Mouse (Mus musculus) thymus, postnatal 4 days (tissue): ENCODE measurements around the gene Rragb.

Experiments used
- DNase-seq: peaks from one replicate; pipeline ENCODE4 v3.0.0; 2021

The Rragb gene

GRCm38 (mm10) chrX:153139734-153140515 lies at the start of gene Rragb:
Gene Rragb, plus strand, starts transcription at chrX:153139981.
- DNase-seq, result peak; percentile 71

DNA sequence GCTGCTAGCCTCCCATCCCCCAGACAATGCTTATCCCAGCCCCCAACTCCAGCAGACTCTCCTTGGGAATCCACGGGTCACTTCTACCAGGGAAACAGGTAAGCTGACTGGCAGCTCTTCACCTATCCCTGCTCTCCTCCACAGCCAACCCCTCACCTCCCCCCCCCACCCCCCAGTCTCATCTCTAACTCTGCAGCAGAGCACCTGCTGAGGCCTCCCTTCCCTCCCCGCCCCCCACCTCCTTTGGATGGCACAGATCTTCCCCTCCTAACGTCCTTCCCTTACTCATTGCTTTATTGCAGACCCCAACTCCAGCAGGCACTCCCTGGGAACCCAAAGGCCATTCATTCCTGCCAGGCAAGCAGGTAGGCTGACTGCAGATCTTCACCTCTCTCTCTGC lies 21.3 kb upstream of the Rragb start, which contains the start of gene Foxr2:
TSS of gene Foxr2 (plus strand) at position 301 of the 400 bp plus-strand sequence.
- no peak for DNase-seq

- DNase-seq, result no peak
Observed at GRCm38 (mm10) chrX:153119013-153119412, 20.8 kb upstream of the Rragb start.

- no peak for DNase-seq
Observed at GRCm38 (mm10) chrX:153142656-153143055, 2.9 kb downstream of the Rragb start.

DNA sequence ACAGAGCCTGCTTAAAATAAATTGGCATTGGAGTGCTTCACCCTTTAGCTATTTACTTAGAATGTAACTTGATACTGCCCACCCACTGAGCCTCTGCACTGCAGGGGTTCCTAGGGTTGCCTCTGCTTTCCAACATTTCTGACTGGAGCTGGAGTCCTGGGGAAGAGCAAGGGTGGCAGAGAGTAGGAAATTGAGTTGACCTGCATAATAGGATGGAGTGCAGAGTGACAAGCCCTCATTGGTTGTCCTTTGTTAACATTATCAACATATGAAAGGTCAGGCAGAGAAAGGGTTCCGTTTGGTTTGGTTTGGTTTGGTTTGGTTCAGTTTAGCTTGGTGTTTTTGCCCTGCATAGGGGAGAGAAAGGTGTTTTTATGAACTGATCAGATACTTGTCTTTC lies 12.0 kb downstream of the Rragb start:
- DNase-seq, result no peak

- peak; percentile 41 for DNase-seq
Observed at GRCm38 (mm10) chrX:153155322-153155721, 15.5 kb downstream of the Rragb start.

- peak; percentile 49 for DNase-seq
Observed at GRCm38 (mm10) chrX:153174786-153175185, 35.0 kb downstream of the Rragb start.

GRCm38 (mm10) chrX:153182221-153182620 lies 42.4 kb downstream of the Rragb start:
- no peak for DNase-seq

- peak; percentile 22 for DNase-seq
Observed at GRCm38 (mm10) chrX:153199185-153199584, 59.4 kb downstream of the Rragb start.

- DNase-seq, result no peak
Observed at GRCm38 (mm10) chrX:153211101-153211500, 71.3 kb downstream of the Rragb start.
